Mouse (Mus musculus): Measurements from ENCODE around the gene Commd4.
"Not testable (repeated sequence)": the region's sequence is repeated elsewhere in the genome, so short reads cannot be mapped to it uniquely, and the experiment has no call there.

The Commd4 gene

GRCm38 (mm10) chr9:57158013-57158470, at the start of gene Commd4:
TSS of gene Commd4 (minus strand) at chr9:57158331.
- peak; percentile 97 for DNase-seq (ENCODE audit: low spot score)

GRCm38 (mm10) chr9:57206896-57207295, 48.8 kb upstream of the Commd4 start:
- no peak for DNase-seq (ENCODE audit: low spot score)

- DNase-seq (ENCODE audit: low spot score), result not testable (repeated sequence)
These were observed 45.4 kb upstream of the Commd4 start for GRCm38 (mm10) chr9:57203571-57203970.

- no peak for DNase-seq (ENCODE audit: low spot score)
These were observed 44.9 kb upstream of the Commd4 start for GRCm38 (mm10) chr9:57202981-57203380.

GRCm38 (mm10) chr9:57197414-57197813, 39.3 kb upstream of the Commd4 start:
- DNase-seq (ENCODE audit: low spot score), result no peak

GRCm38 (mm10) chr9:57196708-57197107, 38.6 kb upstream of the Commd4 start:
- DNase-seq (ENCODE audit: low spot score), result no peak

GRCm38 (mm10) chr9:57168411-57168810, 10.3 kb upstream of the Commd4 start:
- no peak for DNase-seq (ENCODE audit: low spot score)

- no peak for DNase-seq (ENCODE audit: low spot score)
These were observed 8.0 kb upstream of the Commd4 start for GRCm38 (mm10) chr9:57166173-57166572.

GRCm38 (mm10) chr9:57163137-57163536, 5.0 kb upstream of the Commd4 start:
- DNase-seq (ENCODE audit: low spot score), result no peak

GRCm38 (mm10) chr9:57162496-57162895, 4.4 kb upstream of the Commd4 start:
- peak; percentile 44 for DNase-seq (ENCODE audit: low spot score)

- no peak for DNase-seq (ENCODE audit: low spot score)
These were observed 375 bp upstream of the Commd4 start for GRCm38 (mm10) chr9:57158506-57158905.

- peak; percentile 4 for DNase-seq (ENCODE audit: low spot score)
These were observed 632 bp downstream of the Commd4 start for GRCm38 (mm10) chr9:57157499-57157898.

- no peak for DNase-seq (ENCODE audit: low spot score)
These were observed 1.3 kb downstream of the Commd4 start for GRCm38 (mm10) chr9:57156823-57157222.

- DNase-seq (ENCODE audit: low spot score), result no peak
These were observed 1.7 kb downstream of the Commd4 start for GRCm38 (mm10) chr9:57156383-57156782.

- DNase-seq (ENCODE audit: low spot score), result peak; percentile 6
These were observed 5.8 kb downstream of the Commd4 start for GRCm38 (mm10) chr9:57152331-57152730.

- DNase-seq (ENCODE audit: low spot score), result no peak
These were observed 7.9 kb downstream of the Commd4 start for GRCm38 (mm10) chr9:57150192-57150591.

GRCm38 (mm10) chr9:57149021-57149420, 9.1 kb downstream of the Commd4 start:
- DNase-seq (ENCODE audit: low spot score), result no peak

GRCm38 (mm10) chr9:57148144-57148878, 9.8 kb downstream of the Commd4 start, which contains the start of gene Neil1:
TSS of gene Neil1 (minus strand) at chr9:57148305.
- DNase-seq (ENCODE audit: low spot score), result peak; percentile 93

GRCm38 (mm10) chr9:57147205-57148143, 10.7 kb downstream of the Commd4 start:
- DNase-seq (ENCODE audit: low spot score), result no peak

GRCm38 (mm10) chr9:57146451-57147066, 11.6 kb downstream of the Commd4 start:
- no peak for DNase-seq (ENCODE audit: low spot score)

GRCm38 (mm10) chr9:57144830-57145229, 13.3 kb downstream of the Commd4 start:
- DNase-seq (ENCODE audit: low spot score), result no peak

- DNase-seq (ENCODE audit: low spot score), result no peak
These were observed 14.9 kb downstream of the Commd4 start for GRCm38 (mm10) chr9:57143212-57143611.

Data from embryo, embryonic 10.5 days (tissue).